Mouse (Mus musculus): ENCODE measurements around the gene Rps6ka3. TPM values are rescaled to one million over a fixed set of nuclear protein-coding genes. Genes with fewer than 3 reads are reported as not detected.

Gene Rps6ka3
- polyA plus RNA-seq, 1 experiment from 2014 or later, result 32.0 TPM

GRCm38 (mm10) chrX:159414829-159415673 lies 204.9 kb downstream of the Rps6ka3 start:
- CTCF ChIA-PET, result no interaction called here
- DNase-seq (ENCODE audit: low read depth, low spot score) (no peak), ATAC-seq (peak; percentile 8)
- in situ Hi-C loops (cut with MboI; ENCODE audit: low pct_unique_long_range_greater_than_20kb), result no loop called here
- no peak for TF ChIP-seq CTCF (IDR thresholded peaks at IDR 0.05)
- peaks cover 26% of the 10 kb centered on the region for H3K27me3 ChIP-seq
- POLR2A ChIA-PET, result interaction anchor here (0.7 kb wide), 1 partner anchor 11 kb away, joined by 3 read pairs; no protein-coding TSS in a partner anchor

Other genes with a start within 250 kb of the Rps6ka3 start
- gene Eif1ax, start 161.9 kb downstream of the Rps6ka3 start, polyA plus RNA-seq (2021), result 132 TPM
- gene Map7d2, start 204.3 kb downstream of the Rps6ka3 start, polyA plus RNA-seq (2021), result 0.72 TPM

Data from Patski (cell line).